In genomic region chr5:72746461-72746860, GRCm38 (mm10) we compare ENCODE assay signal across 17 mouse cellular contexts. TPM values are rescaled to one million over a fixed set of nuclear protein-coding genes. Genes with fewer than 3 reads are reported as not detected.
"Had no signal": no experiment of that assay in that cellular context is flagged by ENCODE, and none has a peak within 500 bp of the region (broad histone marks: within the 10 kb centered on the region; RNA-seq: fewer than 3 reads in every experiment).

No protein-coding gene starts in this region.

- DNase-seq: kidney, adult 9 months; kidney, postnatal 14 days; kidney, postnatal 4 days; layer of hippocampus, adult 9-11 months; left cerebral cortex, postnatal 4 days; liver, postnatal 0 days; lung, embryonic 14.5 days; retina, postnatal 1 day; right cerebral cortex, postnatal 25 days; spleen, adult 18-20 months; thymus, postnatal 14 days; thymus, postnatal 4 days had no signal

- ATAC-seq: liver, postnatal 0 days; lung, postnatal 0 days; midbrain, embryonic 15.5 days had no signal

RNA-seq across cellular contexts. Expression of gene Txk, which starts 6.1 kb away (rescaled TPM):
- total RNA-seq: layer of hippocampus, adult 18-20 months had no signal
- polyA plus RNA-seq: limb, embryonic 12.5 days; liver, embryonic 11.5 days; lung, embryonic 14.5 days had no signal
